Mouse (Mus musculus): ENCODE results near the gene Ggt5. TPM values are rescaled to one million over a fixed set of nuclear protein-coding genes. Genes with fewer than 3 reads are reported as not detected.

Ggt5 gene
- total RNA-seq (2021) = 1 to 10 TPM; 2.7 to 3.8 TPM
- long read RNA-seq, experiment 1, full-length matches to known transcripts = 3 of 4 reads
- long read RNA-seq, experiment 1, partial matches to known transcripts = 0 of 4 reads
- long read RNA-seq, experiment 1, other reads (novel, unspliced or antisense) = 1 of 4 reads
- long read RNA-seq, experiment 2, full-length matches to known transcripts = 3 of 3 reads
- long read RNA-seq, experiment 2, partial matches to known transcripts = 0 of 3 reads
- long read RNA-seq, experiment 2, other reads (novel, unspliced or antisense) = 0 of 3 reads

DNA sequence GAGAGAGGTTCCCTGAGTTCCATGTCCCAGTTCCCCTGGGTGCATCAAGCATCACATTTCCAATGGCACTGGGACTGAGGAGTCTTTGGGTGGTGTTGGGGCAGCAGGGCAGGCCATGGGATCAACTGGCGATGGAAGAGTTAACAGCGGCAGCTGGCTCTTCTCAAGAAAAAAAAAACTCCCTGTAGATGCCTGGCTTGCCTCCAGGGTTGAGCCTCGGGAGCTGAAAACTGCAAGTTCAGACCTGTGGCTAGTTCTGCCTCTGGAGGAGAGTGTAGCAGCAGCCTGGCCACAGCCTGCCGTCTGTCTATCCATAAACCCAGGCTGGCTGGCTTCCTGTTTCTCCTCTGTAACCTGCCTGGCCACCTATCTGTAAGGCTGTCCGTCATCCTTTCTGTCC, at the start of gene Ggt5:
Gene Ggt5, plus strand, starts transcription at position 212 of the 400 bp plus-strand sequence.
- no peak for TF ChIP-seq CTCF (IDR thresholded peaks at IDR 0.05)
- no peak for DNase-seq (ENCODE audit: extremely low spot score in 1 of 2, low spot score in 2 of 2)
- peak within 1 kb of the TSS; percentile 7; the same call in 1 of the 2 replicates for H3K4me3 ChIP-seq
- intact Hi-C loops (cut with DNase I) = loop anchor here (5.0 kb wide), 2 partner anchors 118 to 248 kb away; partner anchors contain the start of gene Gstt2
- no peak within 1 kb of the TSS; the same call in 1 of the 2 replicates for H3K27ac ChIP-seq

DNA sequence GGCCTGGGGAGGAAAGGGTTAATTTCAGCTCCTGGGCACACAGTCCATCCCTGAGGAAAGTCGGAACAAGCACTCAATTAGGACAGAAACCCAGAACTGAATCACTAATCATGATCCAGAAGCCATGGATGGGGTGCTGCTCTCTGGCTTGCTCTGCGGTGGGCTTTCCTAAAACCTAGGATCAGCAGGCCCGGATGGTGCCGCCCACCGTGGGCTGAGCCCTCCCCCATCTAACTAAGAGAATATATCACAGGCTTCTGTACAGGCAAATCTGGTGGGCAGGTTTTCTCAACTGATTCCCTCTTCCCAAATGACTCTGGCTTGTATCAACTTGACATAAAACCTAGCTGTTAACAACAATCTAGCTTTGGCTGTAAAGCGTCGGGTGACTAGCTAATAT, 41.2 kb upstream of the Ggt5 start:
- Histone ChIP-seq H3K27ac (no peak overlapping the region), H3K4me3 (no peak overlapping the region)
- DNase-seq (ENCODE audit: extremely low spot score in 1 of 2, low spot score in 2 of 2) = no peak
- no peak for TF ChIP-seq CTCF (IDR thresholded peaks at IDR 0.05)
- intact Hi-C loops (cut with DNase I) = no loop called here

DNA sequence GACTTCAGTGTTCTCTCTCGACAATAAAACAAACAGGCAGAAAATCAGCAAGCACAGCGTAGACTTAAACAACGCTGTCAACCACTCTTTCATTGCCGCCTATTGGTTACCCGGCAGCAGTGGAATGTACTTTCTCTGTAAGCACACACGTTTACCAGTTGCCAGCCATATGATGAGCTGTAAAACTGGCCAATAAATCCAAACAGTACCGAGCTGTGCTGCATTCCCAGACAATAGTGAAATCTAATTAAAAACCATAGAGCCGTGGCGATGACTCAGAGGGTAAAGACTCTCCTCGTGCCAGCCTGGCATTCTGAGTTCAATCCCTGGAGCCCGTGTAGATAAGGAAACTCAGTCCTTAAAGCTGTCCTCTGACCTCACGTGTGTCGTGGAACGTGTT, 40.7 kb upstream of the Ggt5 start:
- DNase-seq (ENCODE audit: extremely low spot score in 1 of 2, low spot score in 2 of 2) = no peak
- Histone ChIP-seq H3K4me3 (no peak overlapping the region), H3K27ac (no peak overlapping the region)
- intact Hi-C loops (cut with DNase I) = no loop called here
- no peak; the same call in 1 of the 2 replicates for TF ChIP-seq CTCF (IDR thresholded peaks at IDR 0.05)

DNA sequence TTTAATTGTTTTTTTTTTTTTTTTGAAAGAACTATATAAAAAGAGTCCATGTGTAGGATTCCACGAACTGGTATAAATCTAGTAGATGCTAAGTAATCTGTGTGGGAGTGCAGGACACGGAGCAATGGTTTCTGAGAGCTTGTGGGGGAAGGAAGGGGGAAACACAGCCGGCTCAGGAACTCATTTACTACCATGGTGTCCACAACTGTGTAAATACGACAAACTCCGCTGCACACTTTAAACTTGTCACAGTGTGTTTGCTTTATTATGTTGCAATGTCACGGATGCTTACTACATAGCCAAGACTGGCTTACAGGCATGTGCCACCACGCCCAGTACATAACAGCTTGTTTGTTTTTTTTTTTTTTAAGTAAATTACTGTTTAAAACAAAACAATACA, 39.3 kb upstream of the Ggt5 start:
- intact Hi-C loops (cut with DNase I) = no loop called here
- H3K4me3 ChIP-seq = no peak overlapping the region

DNA sequence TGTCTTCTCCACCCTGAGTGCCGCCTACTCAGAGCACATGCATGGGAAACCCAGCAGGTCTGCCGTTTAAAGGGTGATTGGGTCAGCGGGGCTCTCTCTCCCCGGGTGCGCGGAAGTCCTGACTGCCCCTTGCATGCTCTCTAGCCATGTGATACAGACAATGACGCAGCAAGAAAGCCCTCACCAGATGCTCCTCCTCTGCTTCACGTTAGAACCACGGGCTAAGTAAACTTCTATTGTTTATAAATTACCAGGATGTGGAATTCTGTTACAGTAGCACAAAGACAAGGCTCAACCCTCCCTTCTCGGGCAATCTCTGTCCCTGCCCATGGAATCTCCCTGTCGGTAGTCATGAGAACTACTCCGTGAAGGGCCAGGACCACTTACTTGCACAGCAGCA, 38.0 kb upstream of the Ggt5 start:
- H3K27ac ChIP-seq = no peak overlapping the region
- H3K4me3 ChIP-seq = no peak overlapping the region
- TF ChIP-seq CTCF (IDR thresholded peaks at IDR 0.05) = no peak
- DNase-seq (ENCODE audit: extremely low spot score in 1 of 2, low spot score in 2 of 2) = no peak
- intact Hi-C loops (cut with DNase I) = no loop called here

More for the DNA sequence above, 39.3 kb upstream of the Ggt5 start:
- H3K27ac ChIP-seq = no peak overlapping the region
- TF ChIP-seq CTCF (IDR thresholded peaks at IDR 0.05) = no peak
- no peak for DNase-seq (ENCODE audit: extremely low spot score in 1 of 2, low spot score in 2 of 2)

DNA sequence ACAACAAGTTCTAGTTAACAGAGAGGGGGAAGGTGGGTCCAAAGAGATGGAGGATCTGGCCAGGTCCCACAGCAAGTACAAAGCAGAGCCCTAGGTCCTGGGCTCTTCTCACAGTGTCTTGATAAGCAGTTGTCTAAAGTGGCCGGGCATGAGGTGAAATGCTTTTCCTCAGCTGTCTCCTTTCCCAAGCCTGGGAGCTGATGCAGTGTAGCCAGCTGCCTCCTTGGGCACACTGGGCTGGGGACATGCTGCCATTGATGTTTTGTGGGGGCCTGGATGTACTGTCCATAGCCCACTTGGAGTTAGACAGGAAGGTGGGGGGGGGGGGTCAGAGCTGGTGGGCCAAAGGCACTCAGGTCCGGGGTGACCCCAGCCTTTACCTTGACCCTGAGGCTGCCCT, 37.0 kb upstream of the Ggt5 start:
- DNase-seq (ENCODE audit: extremely low spot score in 1 of 2, low spot score in 2 of 2) = no peak
- intact Hi-C loops (cut with DNase I) = no loop called here
- TF ChIP-seq CTCF (IDR thresholded peaks at IDR 0.05) = no peak
- Histone ChIP-seq H3K27ac (no peak overlapping the region), H3K4me3 (no peak overlapping the region)

DNA sequence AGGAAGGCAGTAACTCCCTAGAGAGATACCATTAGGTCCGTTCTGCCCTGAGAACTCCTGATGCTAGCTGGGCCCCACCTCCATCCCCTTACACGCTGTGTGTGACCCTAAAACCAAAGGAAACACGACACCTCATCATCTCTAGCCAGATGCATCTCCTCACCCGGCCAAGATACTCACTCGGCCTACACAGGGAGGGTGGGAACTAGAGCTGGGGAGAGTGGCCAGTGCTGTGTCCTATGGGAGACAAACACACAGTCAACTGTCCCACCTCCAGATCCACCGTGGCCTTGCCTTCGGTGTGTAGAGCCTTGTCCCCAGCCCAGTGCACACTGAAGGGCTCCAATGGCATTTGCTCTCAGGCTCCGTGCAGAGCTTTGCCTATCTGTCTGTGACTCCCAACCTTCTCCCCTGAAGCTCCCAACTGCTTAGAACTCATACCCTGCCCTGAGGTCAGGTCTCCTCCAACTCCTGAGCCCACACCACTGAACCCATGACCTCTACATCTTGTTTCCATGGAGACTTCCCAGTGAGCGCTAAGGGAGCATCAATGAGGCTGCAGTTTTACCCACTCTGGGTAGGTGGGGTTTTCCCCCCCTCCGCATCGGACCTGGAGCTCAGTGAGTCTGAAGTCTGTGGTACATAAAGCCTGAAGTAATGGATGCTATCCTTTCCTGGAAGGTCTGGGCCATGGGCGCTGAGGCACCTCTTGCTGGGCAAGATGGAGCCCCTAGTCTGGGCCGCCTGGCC, 36.3 kb upstream of the Ggt5 start:
- no peak for DNase-seq (ENCODE audit: extremely low spot score in 1 of 2, low spot score in 2 of 2)
- no peak overlapping the region for H3K4me3 ChIP-seq
- no peak overlapping the region for H3K27ac ChIP-seq
- intact Hi-C loops (cut with DNase I) = no loop called here
- TF ChIP-seq CTCF (IDR thresholded peaks at IDR 0.05) = no peak

DNA sequence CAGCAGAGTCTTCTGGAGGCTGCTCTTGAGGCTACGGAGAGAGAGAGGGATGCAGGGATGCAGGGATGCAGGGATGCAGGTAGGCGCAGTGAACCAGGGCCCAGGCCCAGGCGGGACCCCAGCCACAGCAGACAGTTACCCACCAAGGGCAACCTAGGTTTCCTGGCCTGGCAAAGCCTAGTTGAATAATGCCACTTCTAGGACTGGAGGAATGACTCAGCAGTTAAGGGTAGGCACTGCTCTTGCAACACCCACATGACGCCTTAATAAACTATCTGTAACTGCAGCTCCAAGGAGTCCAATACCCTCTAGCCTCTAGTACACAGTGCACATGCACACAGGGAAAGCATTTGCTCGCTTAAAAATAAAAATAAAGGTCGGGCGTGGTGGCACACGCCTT, 35.0 kb upstream of the Ggt5 start:
- no peak for DNase-seq (ENCODE audit: extremely low spot score in 1 of 2, low spot score in 2 of 2)
- no peak overlapping the region for H3K4me3 ChIP-seq
- H3K27ac ChIP-seq = no peak overlapping the region
- intact Hi-C loops (cut with DNase I) = no loop called here
- no peak for TF ChIP-seq CTCF (IDR thresholded peaks at IDR 0.05)

DNA sequence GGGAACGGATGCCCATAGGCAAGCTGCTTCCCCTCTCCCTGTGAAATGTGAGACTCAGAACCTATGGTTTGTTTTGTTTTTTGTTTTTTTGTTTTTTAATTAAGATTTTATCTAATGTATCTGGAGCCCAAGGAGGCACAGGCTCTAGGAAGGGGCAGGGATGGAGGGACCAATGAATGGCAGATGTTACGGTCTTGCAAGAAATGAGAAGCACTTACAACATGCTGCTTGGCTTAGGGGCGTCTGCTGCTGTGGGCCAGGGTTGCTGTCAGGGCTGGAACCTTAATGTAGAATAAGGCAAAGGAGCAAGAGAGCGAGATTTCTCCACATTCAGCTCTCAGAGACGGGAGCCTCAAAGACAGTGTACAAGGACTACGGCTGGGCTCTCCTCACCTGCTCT, 33.6 kb upstream of the Ggt5 start:
- no peak overlapping the region for H3K27ac ChIP-seq
- no peak for TF ChIP-seq CTCF (IDR thresholded peaks at IDR 0.05)
- intact Hi-C loops (cut with DNase I) = no loop called here
- no peak for DNase-seq (ENCODE audit: extremely low spot score in 1 of 2, low spot score in 2 of 2)
- no peak overlapping the region for H3K4me3 ChIP-seq

DNA sequence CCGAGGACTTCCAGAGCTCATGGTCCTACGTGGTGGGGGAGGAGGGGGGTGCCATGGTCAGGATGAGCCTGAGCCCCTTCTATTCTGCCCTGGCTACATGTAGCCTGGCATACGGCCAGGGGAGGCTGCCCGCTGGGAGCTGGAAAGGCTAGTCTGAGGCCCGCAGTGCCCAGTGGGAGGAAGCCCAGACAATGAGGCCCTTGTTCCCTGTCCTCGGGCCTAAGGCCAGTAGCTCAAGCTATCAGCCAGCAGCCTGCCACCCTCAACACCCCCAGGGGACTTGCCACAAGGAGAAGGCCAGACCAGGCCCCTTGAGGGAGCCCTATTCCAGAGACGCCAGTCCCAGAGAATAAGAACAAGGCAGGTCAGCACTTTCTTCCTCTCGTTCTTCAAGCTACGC, 33.1 kb upstream of the Ggt5 start:
- H3K27ac ChIP-seq = peak overlapping the region; percentile 74
- no peak overlapping the region for H3K4me3 ChIP-seq
- intact Hi-C loops (cut with DNase I) = no loop called here
- no peak for TF ChIP-seq CTCF (IDR thresholded peaks at IDR 0.05)
- DNase-seq (ENCODE audit: extremely low spot score in 1 of 2, low spot score in 2 of 2) = peak; percentile 46 to 74

DNA sequence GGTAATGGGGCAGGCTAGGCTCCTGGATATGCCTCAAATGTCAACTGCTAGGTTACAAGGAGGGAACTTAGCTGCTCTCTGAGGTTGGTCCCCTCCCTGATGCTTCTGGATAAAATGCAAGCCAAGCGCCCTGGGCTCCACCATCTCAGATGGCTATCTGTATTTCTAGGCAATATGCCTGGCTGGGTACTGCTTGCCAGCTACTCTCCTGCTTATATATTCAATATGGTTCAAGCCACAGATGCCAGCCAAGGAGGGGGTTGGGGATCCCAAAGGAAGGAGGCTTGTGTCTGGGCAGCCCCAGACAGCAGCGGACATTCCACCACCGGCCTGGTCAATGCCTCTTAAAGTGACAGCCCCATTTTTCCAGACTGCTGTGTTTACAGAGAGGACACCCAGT, 30.6 kb upstream of the Ggt5 start:
- TF ChIP-seq CTCF (IDR thresholded peaks at IDR 0.05) = no peak
- DNase-seq (ENCODE audit: extremely low spot score in 1 of 2, low spot score in 2 of 2) = no peak
- intact Hi-C loops (cut with DNase I) = loop anchor here (2.0 kb wide), 1 partner anchor 42 kb away; the partner anchor contains the start of genes Gucd1 and Snrpd3
- no peak overlapping the region for H3K4me3 ChIP-seq
- H3K27ac ChIP-seq = no peak overlapping the region; the same call in 1 of the 2 replicates

DNA sequence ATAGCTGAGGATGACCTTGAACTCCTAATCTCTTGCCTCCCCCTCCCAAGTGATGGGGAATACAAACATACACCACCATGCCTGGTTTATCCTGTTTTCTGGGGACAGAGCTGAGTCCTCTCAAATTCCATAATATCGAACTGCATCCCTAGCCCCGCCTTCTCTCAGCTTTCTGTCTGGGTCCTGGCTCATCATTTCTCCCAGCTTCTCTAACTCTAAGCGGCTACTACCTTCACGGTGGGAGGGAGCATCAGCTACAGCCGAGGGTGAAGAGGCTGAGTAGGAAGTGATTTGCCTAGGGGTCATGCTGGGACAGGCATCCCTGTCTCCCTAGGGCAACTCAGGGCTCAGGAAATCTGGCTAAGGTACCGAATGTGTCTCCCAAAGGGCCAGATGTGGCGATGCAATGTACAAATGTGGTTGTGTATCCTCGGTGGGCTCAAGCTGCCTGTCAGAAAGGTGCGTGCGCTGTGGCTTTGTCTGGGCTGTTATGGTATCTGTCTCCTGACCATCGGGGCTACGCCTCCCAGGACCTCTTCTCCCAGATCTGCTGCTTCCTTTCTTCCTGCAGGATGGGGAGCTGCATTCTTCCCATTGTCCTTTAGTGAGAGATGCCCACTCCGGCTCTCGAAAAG, 30.0 kb upstream of the Ggt5 start:
- TF ChIP-seq CTCF (IDR thresholded peaks at IDR 0.05) = no peak
- peak overlapping the region; percentile 80 for H3K27ac ChIP-seq
- H3K4me3 ChIP-seq = peak overlapping the region; percentile 60
- DNase-seq (ENCODE audit: extremely low spot score in 1 of 2, low spot score in 2 of 2) = no peak
- intact Hi-C loops (cut with DNase I) = loop anchor here (2.0 kb wide), 1 partner anchor 42 kb away; the partner anchor contains the start of genes Gucd1 and Snrpd3

All from left cerebral cortex, adult 2 months (tissue).